Mouse (Mus musculus) layer of hippocampus, adult 8-10 months (tissue): ENCODE results near the gene Bace1. TPM values are rescaled to one million over a fixed set of nuclear protein-coding genes. Genes with fewer than 3 reads are reported as not detected.
"Not testable (repeated sequence)": the region's sequence is repeated elsewhere in the genome, so short reads cannot be mapped to it uniquely, and the experiment has no call there.

Experiments
- DNase-seq, 2 experiments: peaks; one replicate each; pipeline ENCODE4 v3.0.0; 2022; ENCODE audit warnings: low spot score in 2 of 2
- total RNA-seq, 4 experiments: library from RNA; stranded (reverse); gene quantifications; 2 replicates each; pipeline ENCODE4 v1.2.4; 2022

The Bace1 gene
- total RNA-seq, 4 experiments from 2014 or later, result 72.1 to 88.1 (median 77.0) TPM

DNA sequence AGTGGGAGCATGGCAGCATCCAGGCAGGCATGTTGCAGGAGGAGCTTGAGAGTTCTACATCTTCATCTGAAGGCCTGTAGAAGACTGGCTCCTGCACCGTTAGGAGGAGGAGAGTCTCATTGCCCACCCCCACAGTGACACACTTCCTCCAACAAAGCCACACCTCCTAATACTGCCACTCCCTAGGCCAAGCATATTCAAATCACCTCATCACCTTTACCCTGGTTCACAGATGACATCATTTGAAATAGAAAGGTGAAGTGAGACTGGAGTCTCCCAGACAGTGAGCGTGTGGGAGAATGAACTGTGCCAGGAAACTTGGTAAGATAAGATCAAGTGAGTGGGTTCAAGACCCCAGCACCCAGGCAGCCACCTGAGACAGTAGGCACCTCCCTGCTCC, 4.9 kb upstream of the Bace1 start:
- no peak for DNase-seq

- no peak for DNase-seq
These were observed 329 bp upstream of the Bace1 start for GRCm38 (mm10) chr9:45838069-45838433.

DNA sequence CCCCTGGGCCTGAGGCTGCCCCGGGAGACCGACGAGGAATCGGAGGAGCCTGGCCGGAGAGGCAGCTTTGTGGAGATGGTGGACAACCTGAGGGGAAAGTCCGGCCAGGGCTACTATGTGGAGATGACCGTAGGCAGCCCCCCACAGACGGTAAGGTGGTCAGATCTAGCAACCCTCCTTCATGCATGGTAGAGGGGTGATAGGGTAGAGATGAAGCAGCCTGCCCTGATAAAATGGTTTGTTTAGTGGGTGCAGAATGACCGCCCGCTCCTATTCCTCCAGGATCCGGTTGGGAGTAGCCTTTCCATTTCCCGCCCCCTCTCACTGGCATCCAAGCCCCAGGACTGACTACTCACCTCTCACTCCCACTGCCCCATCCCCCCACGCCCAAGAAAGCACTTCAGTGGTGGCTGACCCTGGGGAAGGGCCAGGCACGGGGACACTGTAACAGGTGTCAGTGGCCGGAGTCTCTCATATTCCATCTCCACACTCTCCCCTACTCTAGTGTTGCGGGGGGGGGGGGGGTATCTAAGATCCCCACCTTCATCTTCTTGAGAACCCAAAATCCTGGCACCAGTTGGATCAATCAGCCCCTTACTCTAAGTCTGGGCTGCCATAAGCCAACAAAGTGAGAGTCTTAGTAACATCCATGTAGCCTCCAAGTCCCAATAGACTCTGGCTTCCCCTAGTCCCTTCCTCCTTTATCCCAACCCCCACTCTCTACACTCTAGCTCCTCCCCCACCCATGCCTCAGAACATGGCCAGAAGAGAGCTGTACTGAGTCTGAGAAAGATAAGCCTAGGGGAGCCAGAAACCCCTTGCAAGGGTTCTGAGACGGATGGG, 980 bp downstream of the Bace1 start:
- DNase-seq, result no peak

DNA sequence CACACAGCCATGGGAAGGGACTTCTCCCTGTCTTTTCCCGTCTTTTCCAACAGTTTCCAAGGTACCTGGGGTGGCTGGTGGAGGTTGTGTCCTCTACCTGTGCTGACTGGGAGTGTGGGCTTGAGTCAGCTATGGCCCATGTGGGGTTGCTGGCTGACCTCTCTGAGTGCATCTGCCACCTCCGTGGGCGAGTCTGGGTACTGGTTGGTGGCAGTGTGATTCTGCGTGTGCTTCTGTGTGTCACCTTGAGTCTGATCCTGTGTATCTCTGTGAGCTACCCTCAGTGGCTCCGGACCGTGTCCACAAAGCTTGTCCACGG, 1.6 kb downstream of the Bace1 start:
- DNase-seq, result no peak

DNA sequence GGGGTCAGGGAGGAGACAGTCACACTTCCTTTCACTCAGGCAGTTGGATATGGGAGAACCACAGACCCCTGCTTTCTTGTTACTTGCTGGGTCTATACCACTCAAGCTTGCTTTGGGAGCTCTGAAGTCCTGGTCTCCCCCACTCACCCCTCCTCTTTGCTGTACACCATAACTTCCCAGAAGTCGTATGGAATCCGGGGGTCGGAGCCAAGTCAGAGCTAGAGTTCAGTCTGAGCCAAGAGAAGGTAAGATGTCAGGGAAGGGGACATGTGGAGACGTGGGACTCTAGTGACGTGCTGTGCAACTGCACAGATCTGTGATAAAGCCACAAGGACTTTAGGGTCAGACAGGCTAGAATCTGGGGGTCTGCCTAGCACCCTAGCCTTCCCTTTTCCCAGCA, 2.0 kb downstream of the Bace1 start:
- DNase-seq, result no peak

DNA sequence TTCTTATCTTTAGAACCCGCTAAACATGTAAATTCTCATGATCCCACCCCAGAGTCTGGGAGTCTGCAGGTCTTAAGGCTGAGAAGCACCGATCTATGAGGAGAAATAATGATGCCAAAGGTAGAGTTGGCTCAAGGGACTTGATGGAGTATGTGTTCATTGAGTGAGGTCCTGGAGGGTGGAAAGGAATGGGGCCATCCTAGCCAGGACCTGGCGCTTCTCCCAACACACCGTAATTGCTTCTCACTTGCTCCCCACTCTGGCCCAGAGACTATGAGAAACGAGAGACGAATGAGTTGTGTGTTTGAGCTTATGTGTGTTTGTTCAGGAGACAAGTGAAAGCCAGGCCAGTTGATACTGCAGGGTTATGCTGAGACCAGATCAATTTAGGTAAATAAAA, 3.1 kb downstream of the Bace1 start:
- no peak for DNase-seq

DNA sequence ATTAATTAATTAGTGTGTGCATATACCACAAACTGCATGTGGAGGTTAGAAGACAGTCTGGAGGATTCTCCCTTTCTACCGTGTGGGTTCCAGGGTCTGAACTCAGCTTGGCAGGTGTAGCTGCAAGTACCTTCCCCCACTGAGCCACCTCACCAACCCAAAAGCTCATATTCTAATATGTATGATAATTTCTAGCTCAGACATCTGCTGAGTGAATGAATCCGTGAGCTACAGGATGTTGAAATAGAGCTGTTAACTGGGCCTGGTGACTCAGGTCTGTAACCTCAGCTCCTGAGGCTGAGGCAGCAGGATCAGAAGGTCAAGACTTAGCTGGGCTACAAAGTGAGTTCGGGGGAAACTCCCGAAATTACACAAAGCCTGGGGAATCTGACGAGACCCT, 4.6 kb downstream of the Bace1 start:
- no peak for DNase-seq

GRCm38 (mm10) chr9:45843780-45844179, 5.4 kb downstream of the Bace1 start:
- DNase-seq, result no peak

DNA sequence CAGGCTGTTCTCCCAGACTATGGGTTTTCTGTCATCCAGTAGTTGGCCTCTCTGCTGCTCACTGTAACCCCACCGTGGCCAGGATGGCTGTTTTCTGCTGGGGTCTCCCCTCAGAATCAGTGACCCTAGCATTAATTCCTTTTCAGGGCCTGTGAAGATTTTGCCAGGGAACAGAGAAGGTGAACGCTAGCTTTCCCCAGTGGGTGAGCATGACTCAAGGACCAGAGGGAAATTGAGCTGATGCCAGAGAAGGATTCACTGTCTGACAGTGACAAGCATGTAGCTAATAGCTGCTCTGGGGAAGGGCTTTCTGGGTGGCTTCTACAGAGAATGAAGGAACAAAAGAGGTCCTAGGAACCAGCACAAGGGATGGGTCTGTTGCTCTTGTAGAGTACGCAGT, 7.2 kb downstream of the Bace1 start:
- DNase-seq, result no peak

DNA sequence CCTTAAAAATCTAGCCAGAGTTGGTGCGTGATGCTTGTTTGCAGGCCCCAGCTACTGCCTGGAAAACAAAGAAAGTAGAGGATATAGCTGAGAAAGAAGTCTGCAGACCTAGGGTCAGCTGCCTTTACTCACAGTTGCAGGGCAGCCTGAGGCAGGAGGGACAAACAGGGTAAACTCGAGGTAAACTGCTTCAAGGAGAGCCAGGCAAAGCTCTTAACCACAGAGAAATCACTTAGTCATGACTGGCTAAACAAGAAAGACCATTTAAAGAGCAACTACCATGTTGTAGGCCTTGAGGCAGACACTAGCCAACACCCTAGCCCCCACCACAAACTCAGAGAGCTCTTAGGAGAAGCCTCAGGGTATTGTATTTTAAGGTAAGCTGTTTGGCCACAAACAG, 7.8 kb downstream of the Bace1 start:
- DNase-seq, result not testable (repeated sequence)

GRCm38 (mm10) chr9:45846891-45847460, 8.6 kb downstream of the Bace1 start:
- DNase-seq, result no peak

DNA sequence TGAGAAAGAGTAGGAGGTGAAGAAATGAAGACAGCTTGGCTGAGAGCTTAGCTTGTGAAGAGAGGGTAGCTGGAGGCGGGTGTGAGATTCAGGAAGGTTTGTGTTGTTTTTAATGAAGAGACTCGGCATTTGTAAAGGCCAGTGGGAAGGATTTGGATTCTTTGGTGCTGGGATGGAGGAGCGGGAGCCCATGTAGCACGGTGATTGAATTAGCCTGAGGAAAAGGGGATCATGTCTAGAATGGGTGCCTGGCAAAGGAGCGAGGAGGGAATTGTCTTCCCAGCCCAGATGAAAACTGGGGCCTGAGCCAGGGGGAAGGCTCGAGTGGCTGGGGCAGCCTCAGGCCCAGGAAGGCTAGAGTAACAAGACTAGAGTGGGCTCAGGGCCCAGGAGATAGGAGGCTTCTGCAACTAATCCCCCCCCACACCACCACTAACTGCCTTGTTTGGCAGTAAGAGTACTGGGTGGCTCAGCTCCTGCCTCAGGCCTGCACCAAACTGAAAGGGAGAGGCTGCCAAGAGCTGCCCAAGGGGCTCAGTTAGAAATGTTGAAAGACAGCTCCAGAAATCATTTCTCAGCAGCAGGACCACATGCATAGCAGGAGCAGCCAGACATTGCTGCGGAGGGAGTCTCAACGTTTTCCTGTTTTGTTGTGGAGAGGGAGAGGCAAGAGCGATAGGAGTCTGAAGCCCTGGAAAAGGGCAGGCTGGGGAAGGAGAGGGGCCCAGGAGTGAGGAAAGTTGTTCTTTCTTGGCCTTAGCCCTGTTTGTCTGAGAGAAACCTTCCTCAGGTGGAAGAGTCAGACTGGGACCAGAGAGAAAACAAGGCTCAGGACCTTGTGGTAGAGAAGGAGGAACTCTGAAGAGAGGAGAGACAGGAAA, 11.4 kb downstream of the Bace1 start:
- DNase-seq, result peak; percentile 37 to 52

DNA sequence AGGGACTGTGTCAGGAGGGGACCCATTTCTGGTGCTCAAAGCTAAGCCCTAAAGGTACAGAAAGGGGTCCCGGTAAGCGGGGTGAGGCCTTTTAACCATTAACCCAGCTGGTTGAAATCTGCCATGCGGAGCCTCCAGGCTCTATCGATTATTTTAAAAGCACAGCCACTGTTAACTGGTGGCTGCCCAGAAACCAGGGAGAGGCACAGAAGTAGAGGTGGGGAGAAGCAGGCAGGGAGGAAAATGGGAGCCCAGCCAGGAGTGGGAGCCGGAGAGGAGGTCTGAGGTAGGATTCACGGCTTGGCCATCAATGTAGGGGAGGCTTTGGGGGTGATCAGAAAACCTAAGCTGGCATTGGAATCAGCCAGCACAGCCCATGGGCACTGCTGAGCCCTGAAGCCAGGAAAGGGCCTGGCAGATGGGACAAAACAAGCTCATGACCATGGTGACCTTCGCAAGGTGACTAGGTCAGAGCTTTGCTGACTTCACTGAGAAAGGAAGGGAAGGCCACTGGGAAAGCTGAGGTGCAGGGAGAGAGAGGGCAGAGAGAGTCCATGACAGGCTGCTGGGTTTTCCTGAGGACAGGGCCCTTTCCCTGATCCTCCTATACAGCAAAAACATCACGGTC, 12.3 kb downstream of the Bace1 start:
- DNase-seq, result no peak

DNA sequence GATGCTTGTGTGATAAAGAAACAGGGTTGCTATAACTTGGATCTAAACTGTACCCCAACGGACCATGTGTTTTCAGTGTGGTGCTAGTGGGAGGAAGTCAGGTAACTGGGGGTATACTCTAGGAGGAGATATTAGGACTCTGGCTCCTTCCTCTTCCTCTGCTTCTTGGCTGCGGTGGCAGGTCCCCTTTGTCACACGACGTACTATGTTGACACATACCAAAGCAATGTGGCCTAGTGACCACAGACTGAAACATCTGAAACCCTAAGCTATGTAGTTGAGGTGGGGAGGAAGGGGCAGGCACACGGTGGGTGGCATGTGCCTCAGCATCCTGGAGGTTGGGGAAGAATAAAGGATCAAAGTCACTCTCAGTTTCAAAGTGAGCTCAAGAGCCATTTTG, 12.9 kb downstream of the Bace1 start:
- DNase-seq, result no peak

DNA sequence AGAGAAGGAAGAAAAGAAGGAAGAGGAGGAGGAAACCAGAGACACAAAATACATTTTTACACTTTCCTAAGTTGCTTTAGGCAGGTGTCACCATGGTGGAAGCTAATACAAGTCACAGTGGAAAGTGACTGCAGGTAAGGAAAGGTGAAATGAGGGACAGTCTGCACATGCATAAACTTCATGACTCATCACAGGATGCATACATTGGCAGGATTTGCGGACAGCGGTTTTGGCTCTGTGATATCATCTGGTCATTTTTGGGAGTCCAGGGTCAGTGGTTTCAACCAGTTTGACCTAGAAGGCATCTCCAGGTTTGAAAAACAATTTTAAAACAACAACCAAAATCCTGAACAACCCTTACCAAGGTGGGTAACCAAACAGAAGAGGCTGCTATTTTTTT, 13.4 kb downstream of the Bace1 start:
- no peak for DNase-seq

GRCm38 (mm10) chr9:45853695-45854094, 15.3 kb downstream of the Bace1 start:
- DNase-seq, result no peak

DNA sequence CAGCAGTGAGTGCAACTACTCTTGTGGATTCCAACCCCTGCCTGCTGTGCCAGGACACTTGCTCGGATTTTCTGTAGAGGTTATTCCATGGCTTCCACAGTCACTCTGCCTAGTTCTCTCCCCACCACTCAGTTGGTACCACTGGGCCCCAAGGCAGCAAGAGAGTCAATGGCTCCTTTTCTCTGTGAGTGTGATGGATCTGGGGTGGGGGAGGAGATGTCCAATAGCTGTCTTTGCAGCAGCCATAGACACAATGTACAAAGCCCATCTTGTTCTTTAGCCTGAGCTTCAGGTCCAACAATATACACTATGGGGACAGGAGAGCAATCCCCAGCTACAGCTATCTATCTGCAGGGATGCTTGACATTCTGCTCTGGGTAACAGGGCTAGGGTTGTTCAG, 15.8 kb downstream of the Bace1 start:
- DNase-seq, result no peak

- DNase-seq, result no peak
These were observed 21.0 kb downstream of the Bace1 start for GRCm38 (mm10) chr9:45859364-45859763.

GRCm38 (mm10) chr9:45861813-45862212, 23.4 kb downstream of the Bace1 start:
- DNase-seq, result no peak

DNA sequence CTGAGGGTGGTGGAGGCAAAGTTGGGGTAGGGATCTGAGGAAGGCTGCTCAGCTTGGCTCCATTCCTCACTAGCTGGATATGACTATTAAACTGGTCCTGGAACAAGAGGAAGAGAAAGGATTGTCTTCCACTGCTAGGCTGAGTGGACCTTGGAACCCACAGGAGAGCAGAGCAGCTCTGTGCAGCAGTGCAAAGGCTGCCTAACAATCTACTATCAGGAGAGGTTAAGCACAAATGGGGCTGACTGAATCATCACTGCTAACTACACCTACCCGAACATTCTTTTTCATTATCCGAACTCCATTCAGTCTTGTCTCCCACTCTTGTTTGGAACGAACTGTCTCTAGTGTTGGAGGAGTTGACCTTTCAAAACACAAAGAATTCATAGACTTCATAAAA, 30.8 kb downstream of the Bace1 start:
- no peak for DNase-seq

DNA sequence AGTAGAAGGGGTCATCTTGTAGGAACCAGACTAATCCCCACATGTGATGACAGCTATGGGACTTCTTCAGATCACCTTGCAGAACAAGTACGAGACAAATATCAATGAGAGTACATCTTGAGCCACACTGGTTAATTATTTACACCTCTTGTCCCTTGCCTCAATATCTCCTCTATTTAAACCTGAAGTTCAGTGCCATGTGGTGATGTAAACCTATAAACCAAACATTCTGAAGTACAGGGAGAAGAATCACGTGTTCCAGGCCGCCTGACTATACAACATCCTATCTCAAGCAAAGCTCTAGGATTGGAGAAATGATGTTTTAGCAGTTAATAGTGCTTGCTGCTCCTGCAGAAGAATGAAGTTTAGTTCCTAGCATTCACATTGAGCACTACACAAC, 31.9 kb downstream of the Bace1 start:
- no peak for DNase-seq

DNA sequence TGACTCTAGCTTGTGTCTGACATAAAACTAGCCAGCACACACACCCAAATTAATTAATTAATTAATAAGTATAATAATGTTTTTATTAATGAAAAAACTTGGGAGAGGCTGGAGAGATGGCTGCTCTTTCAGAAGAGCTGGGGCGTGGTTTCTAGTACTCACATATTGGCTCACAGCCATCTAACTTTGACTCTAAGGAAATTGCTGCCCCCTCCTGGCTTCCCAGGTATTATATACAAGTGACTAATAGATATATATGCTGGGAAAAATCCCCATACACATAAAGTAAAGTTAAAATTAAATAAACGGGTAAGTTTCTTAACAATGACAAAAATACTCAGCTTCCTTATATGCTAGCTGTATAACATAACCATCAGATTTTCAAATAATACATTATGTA, 39.5 kb downstream of the Bace1 start:
- DNase-seq, result no peak
